Mouse (Mus musculus): Measurements from ENCODE around the gene Olfr1192-ps1.
"Not testable (repeated sequence)": the region's sequence is repeated elsewhere in the genome, so short reads cannot be mapped to it uniquely, and the experiment has no call there.

- TF ChIP-seq CTCF (conservative IDR thresholded peaks at IDR 0.05; ENCODE audit: low read length); POU5F1 (IDR thresholded peaks at IDR 0.05; ENCODE audit: borderline replicate concordance, low read length); NANOG (IDR thresholded peaks at IDR 0.05; ENCODE audit: borderline replicate concordance, low read length): not testable (repeated sequence)
These were observed 27.0 kb downstream of the Olfr1192-ps1 start, which contains the start of gene Olfr1193 for GRCm38 (mm10) chr2:88675328-88675727.
